Mouse (Mus musculus) midbrain, embryonic 11.5 days (tissue): ENCODE results near the gene Vapa. TPM values are rescaled to one million over a fixed set of nuclear protein-coding genes. Genes with fewer than 3 reads are reported as not detected.

Experiments used
- ATAC-seq: fragments of 200-750 bp; cut with Nextera tagmentation; 2 replicates; pipeline ENCODE4 v1.8.0; 2017; ENCODE audit warnings: moderate TSS enrichment, moderate library complexity; ENCODE audit not compliant: low FRiP score
- DNase-seq: peaks from one replicate; pipeline ENCODE4 v3.0.0; 2015; ENCODE audit warnings: low spot score; ENCODE audit errors: missing footprints
- H3K27ac ChIP-seq: fragments of 300-500 bp; sonication (generic); 2 replicates; pipeline ENCODE4 v1.5.1; 2014; ENCODE audit warnings: low read depth, low read length
- H3K27me3 ChIP-seq: fragments of 300-500 bp; sonication (generic); 2 replicates; pipeline ENCODE4 v1.6.1; 2014; ENCODE audit warnings: mild to moderate bottlenecking, low read length, moderate library complexity, mixed read lengths; ENCODE audit not compliant: control insufficient read depth, insufficient read depth
- H3K36me3 ChIP-seq: fragments of 300-500 bp; sonication (generic); 2 replicates; pipeline ENCODE4 v1.6.1; 2014; ENCODE audit warnings: mild to moderate bottlenecking, low read length, moderate library complexity, mixed read lengths; ENCODE audit not compliant: control insufficient read depth, insufficient read depth
- H3K4me1 ChIP-seq: fragments of 300-500 bp; sonication (generic); 2 replicates; pipeline ENCODE4 v1.6.1; 2014; ENCODE audit warnings: low read length; ENCODE audit not compliant: control insufficient read depth, insufficient read depth
- H3K4me2 ChIP-seq: fragments of 300-500 bp; sonication (generic); 2 replicates; pipeline ENCODE4 v1.6.1; 2014; ENCODE audit warnings: mild to moderate bottlenecking, moderate library complexity
- H3K4me3 ChIP-seq: fragments of 300-500 bp; sonication (generic); 2 replicates; pipeline ENCODE4 v1.5.1; 2014; ENCODE audit warnings: low read depth, low read length
- H3K9ac ChIP-seq: fragments of 300-500 bp; sonication (generic); 2 replicates; pipeline ENCODE4 v1.6.1; 2014; ENCODE audit warnings: low read length
- H3K9me3 ChIP-seq: fragments of 300-500 bp; sonication (generic); 2 replicates; pipeline ENCODE4 v1.6.1; 2016; ENCODE audit warnings: low read length; ENCODE audit not compliant: control insufficient read depth
- WGBS: fragments of 180-500 bp; shearing (Covaris S2); extraction: QIAGEN DNeasy Blood & Tissue Kit; methylation state at CpG from one replicate; pipeline ENCODE4 v1.1.7; 2014; 5-methylcytosine and 5-hydroxymethylcytosine counted together
- polyA plus RNA-seq: library from polyadenylated mRNA; unstranded; fragments of >200 nt; fragmentation: Nextera tagmentation; extraction: Ambion mirVana; gene quantifications from 2 replicates; pipeline ENCODE4 v1.2.1, GENCODE M21; 2014

Gene Vapa
- polyA plus RNA-seq, 1 experiment from 2014 or later: 242 TPM

GRCm38 (mm10) chr17:65612391-65613141 is 789 bp downstream of the Vapa start:
- peak; percentile 95 for DNase-seq
- WGBS: under 1% methylated on average over 63 of the region's 91 CpGs
- peaks cover 23% of the 10 kb centered on the region for H3K4me1 ChIP-seq

GRCm38 (mm10) chr17:65611721-65612120 is 1.6 kb downstream of the Vapa start:
- 14% methylated on average over 4 of the region's 4 CpGs for WGBS
- H3K27ac ChIP-seq: no peak overlapping the region
- ATAC-seq (no peak), DNase-seq (no peak)
- H3K4me3 ChIP-seq: peak overlapping the region; percentile 98
- H3K4me1 ChIP-seq: peaks cover 23% of the 10 kb centered on the region
- H3K27me3 ChIP-seq: no peaks in the 10 kb centered on the region
- H3K36me3 ChIP-seq: no peaks in the 10 kb centered on the region
- peak overlapping the region; percentile 27; the same call in 1 of the 2 replicates for H3K9ac ChIP-seq
- H3K9me3 ChIP-seq: no peaks in the 10 kb centered on the region
- H3K4me2 ChIP-seq: peak overlapping the region; percentile 71

More at GRCm38 (mm10) chr17:65612391-65613141, 789 bp downstream of the Vapa start:
- H3K9ac ChIP-seq: peak overlapping the region; percentile 97
- H3K27me3 ChIP-seq: no peaks in the 10 kb centered on the region
- no peaks in the 10 kb centered on the region for H3K9me3 ChIP-seq
- ATAC-seq: peak; percentile 57
- H3K4me2 ChIP-seq: peak overlapping the region; percentile 71
- no peaks in the 10 kb centered on the region for H3K36me3 ChIP-seq
- peak overlapping the region; percentile 98 for H3K27ac ChIP-seq
- peak overlapping the region; percentile 98 for H3K4me3 ChIP-seq

GRCm38 (mm10) chr17:65608743-65609142 is 4.6 kb downstream of the Vapa start:
- Histone ChIP-seq H3K4me1 (peaks cover 23% of the 10 kb centered on the region), H3K4me3 (no peak overlapping the region), H3K9me3 (no peaks in the 10 kb centered on the region), H3K36me3 (no peaks in the 10 kb centered on the region), H3K27ac (no peak overlapping the region), H3K9ac (no peak overlapping the region), H3K4me2 (no peak overlapping the region), H3K27me3 (no peaks in the 10 kb centered on the region)
- DNase-seq (no peak), ATAC-seq (no peak)
- WGBS: 81% methylated on average over 5 of the region's 5 CpGs

GRCm38 (mm10) chr17:65608312-65608687 is 5.1 kb downstream of the Vapa start:
- 80% methylated on average over 2 of the region's 2 CpGs for WGBS
- Histone ChIP-seq H3K27me3 (no peaks in the 10 kb centered on the region), H3K4me2 (no peak overlapping the region), H3K27ac (no peak overlapping the region), H3K9me3 (no peaks in the 10 kb centered on the region), H3K36me3 (no peaks in the 10 kb centered on the region), H3K4me1 (peaks cover 23% of the 10 kb centered on the region), H3K9ac (no peak overlapping the region), H3K4me3 (no peak overlapping the region)
- ATAC-seq (no peak), DNase-seq (no peak)

GRCm38 (mm10) chr17:65607574-65608311 is 5.6 kb downstream of the Vapa start:
- DNase-seq (no peak), ATAC-seq (no peak)
- Histone ChIP-seq H3K4me2 (no peak overlapping the region), H3K9ac (no peak overlapping the region), H3K27ac (no peak overlapping the region), H3K27me3 (no peaks in the 10 kb centered on the region), H3K9me3 (no peaks in the 10 kb centered on the region), H3K36me3 (no peaks in the 10 kb centered on the region), H3K4me1 (peaks cover 23% of the 10 kb centered on the region), H3K4me3 (no peak overlapping the region)
- 56% methylated on average over 7 of the region's 7 CpGs for WGBS

- no peak overlapping the region for H3K27ac ChIP-seq
- ATAC-seq: no peak
- no peak overlapping the region for H3K4me2 ChIP-seq
- H3K27me3 ChIP-seq: no peaks in the 10 kb centered on the region
- H3K36me3 ChIP-seq: no peaks in the 10 kb centered on the region
- H3K4me3 ChIP-seq: no peak overlapping the region
- no peak overlapping the region for H3K9ac ChIP-seq
- no peaks in the 10 kb centered on the region for H3K9me3 ChIP-seq
- no peak for DNase-seq
- WGBS: 88% methylated on average over 4 of the region's 4 CpGs
- peaks cover 18% of the 10 kb centered on the region for H3K4me1 ChIP-seq
Observed at GRCm38 (mm10) chr17:65606014-65606413, 7.3 kb downstream of the Vapa start.

- H3K27ac ChIP-seq: no peak overlapping the region
- H3K9me3 ChIP-seq: no peaks in the 10 kb centered on the region
- H3K36me3 ChIP-seq: no peaks in the 10 kb centered on the region
- peaks cover 14% of the 10 kb centered on the region for H3K4me1 ChIP-seq
- no peak overlapping the region for H3K9ac ChIP-seq
- no peak for DNase-seq
- H3K4me2 ChIP-seq: no peak overlapping the region
- ATAC-seq: no peak
- H3K27me3 ChIP-seq: no peaks in the 10 kb centered on the region
- no peak overlapping the region for H3K4me3 ChIP-seq
Observed at GRCm38 (mm10) chr17:65604892-65605291, 8.5 kb downstream of the Vapa start.

- ATAC-seq: no peak
- Histone ChIP-seq H3K36me3 (no peaks in the 10 kb centered on the region), H3K4me2 (no peak overlapping the region), H3K9ac (no peak overlapping the region), H3K4me3 (no peak overlapping the region), H3K27ac (no peak overlapping the region), H3K4me1 (peaks cover 13% of the 10 kb centered on the region), H3K27me3 (no peaks in the 10 kb centered on the region), H3K9me3 (no peaks in the 10 kb centered on the region)
- no peak for DNase-seq
Observed at GRCm38 (mm10) chr17:65604315-65604714, 9.0 kb downstream of the Vapa start.

GRCm38 (mm10) chr17:65597857-65598486 is 15.4 kb downstream of the Vapa start:
- Histone ChIP-seq H3K9me3 (no peaks in the 10 kb centered on the region), H3K27me3 (no peaks in the 10 kb centered on the region), H3K4me1 (no peaks in the 10 kb centered on the region), H3K36me3 (no peaks in the 10 kb centered on the region), H3K4me3 (no peak overlapping the region), H3K9ac (no peak overlapping the region), H3K4me2 (no peak overlapping the region), H3K27ac (no peak overlapping the region)
- 88% methylated on average over 3 of the region's 3 CpGs for WGBS
- DNase-seq: no peak
- no peak for ATAC-seq
